Mouse (Mus musculus): ENCODE results near the gene Cep19. TPM values are rescaled to one million over a fixed set of nuclear protein-coding genes. Genes with fewer than 3 reads are reported as not detected.

Gene Cep19
- total and polyA plus RNA-seq, 3 experiments: 17.6 to 31.3 (median 29.4) TPM

GRCm38 (mm10) chr16:32075762-32076161 is 23.8 kb upstream of the Cep19 start:
- Histone ChIP-seq H3K4me1 (ENCODE audit: control insufficient read depth in 1 of 2, insufficient read depth in 2 of 2) (peaks cover 9 to 60% of the 10 kb centered on the region in 2 experiments), H3K9me3 (replicated peaks; ENCODE audit: low read length) (no peaks in the 10 kb centered on the region), H3K79me2 (replicated peaks; ENCODE audit: control insufficient read depth, extremely low read depth, insufficient read depth, poor library complexity, severe bottlenecking) (peaks cover 71% of the 10 kb centered on the region), H3K4me2 (ENCODE audit: insufficient read depth, low read depth, poor library complexity, severe bottlenecking) (peak overlapping the region; percentile 92), H3K36me3 (replicated peaks in 1 of 2; ENCODE audit: control insufficient read depth in 1 of 2, insufficient read depth in 1 of 2, low read length in 1 of 2) (peaks cover 4 to 25% of the 10 kb centered on the region in 2 experiments), H3K9ac (ENCODE audit: insufficient read depth, low read depth) (no peak overlapping the region), H3K27ac (ENCODE audit: insufficient read depth, low read depth) (no peak overlapping the region), H3K27me3 (replicated peaks) (no peaks in the 10 kb centered on the region), H3K4me3 (replicated peaks in 1 of 3; ENCODE audit: low read depth in 2 of 3, low read length in 2 of 3, poor library complexity in 1 of 3) (no peak overlapping the region)
- TF ChIP-seq JUND (conservative IDR thresholded peaks at IDR 0.05; ENCODE audit: low read depth, low read length) (no peak), ZC3H11A (IDR thresholded peaks at IDR 0.05; ENCODE audit: low read depth, low read length) (no peak), ELF1 (IDR thresholded peaks at IDR 0.05; ENCODE audit: low read depth, low read length) (peak; percentile 61), CHD2 (IDR thresholded peaks at IDR 0.05; ENCODE audit: low read length) (no peak), CHD1 (IDR thresholded peaks at IDR 0.05; ENCODE audit: low read depth, low read length) (no peak), NELFE (IDR thresholded peaks at IDR 0.05; ENCODE audit: low read depth, low read length) (no peak), USF1 (IDR thresholded peaks at IDR 0.05; ENCODE audit: low read depth, low read length) (no peak), POLR2AphosphoS2 (IDR thresholded peaks at IDR 0.05; ENCODE audit: low read depth, low read length) (no peak), ZNF384 (IDR thresholded peaks at IDR 0.05; ENCODE audit: low read depth, low read length) (peak; percentile 49; the same call in 1 of the 2 replicates)
- DNase-seq (ENCODE audit: extremely low read depth): no peak
- dilution Hi-C loops (cut with MboI; ENCODE audit: extremely low pct_ligation_motif_present, extremely low pct_unique_long_range_greater_than_20kb, low sequenced_read_pairs) (no loop called here), in situ Hi-C loops (cut with MboI; ENCODE audit: low pct_ligation_motif_present, low pct_unique_long_range_greater_than_20kb, low sequenced_read_pairs) (no loop called here)

- Histone ChIP-seq H3K9ac (ENCODE audit: insufficient read depth, low read depth) (peak overlapping the region; percentile 88; the same call in 1 of the 2 replicates), H3K4me2 (ENCODE audit: insufficient read depth, low read depth, poor library complexity, severe bottlenecking) (peak overlapping the region; percentile 92), H3K9me3 (replicated peaks; ENCODE audit: low read length) (no peaks in the 10 kb centered on the region), H3K4me3 (replicated peaks in 1 of 3; ENCODE audit: low read depth in 2 of 3, low read length in 2 of 3, poor library complexity in 1 of 3) (peak overlapping the region in 1 of 3 experiments; percentile 5), H3K4me1 (ENCODE audit: control insufficient read depth in 1 of 2, insufficient read depth in 2 of 2) (peaks cover 9 to 54% of the 10 kb centered on the region in 2 experiments), H3K36me3 (replicated peaks in 1 of 2; ENCODE audit: control insufficient read depth in 1 of 2, insufficient read depth in 1 of 2, low read length in 1 of 2) (peaks cover 4 to 25% of the 10 kb centered on the region in 2 experiments), H3K79me2 (replicated peaks; ENCODE audit: control insufficient read depth, extremely low read depth, insufficient read depth, poor library complexity, severe bottlenecking) (peaks cover 65% of the 10 kb centered on the region), H3K27me3 (replicated peaks) (no peaks in the 10 kb centered on the region), H3K27ac (ENCODE audit: insufficient read depth, low read depth) (no peak overlapping the region)
- no peak for DNase-seq (ENCODE audit: extremely low read depth)
- in situ Hi-C loops (cut with MboI; ENCODE audit: low pct_ligation_motif_present, low pct_unique_long_range_greater_than_20kb, low sequenced_read_pairs) (no loop called here), dilution Hi-C loops (cut with MboI; ENCODE audit: extremely low pct_ligation_motif_present, extremely low pct_unique_long_range_greater_than_20kb, low sequenced_read_pairs) (no loop called here)
- TF ChIP-seq MAFK (IDR thresholded peaks at IDR 0.05; ENCODE audit: insufficient replicate concordance, low read length): no peak
- TF ChIP-seq ELF1 (IDR thresholded peaks at IDR 0.05; ENCODE audit: low read depth, low read length): no peak
- TF ChIP-seq USF2 (conservative IDR thresholded peaks at IDR 0.05; ENCODE audit: low read depth, low read length): no peak
- TF ChIP-seq ZNF384 (IDR thresholded peaks at IDR 0.05; ENCODE audit: low read depth, low read length): no peak
- no peak for TF ChIP-seq KAT2A (IDR thresholded peaks at IDR 0.05; ENCODE audit: insufficient replicate concordance, low read length)
- no peak for TF ChIP-seq GABPA (IDR thresholded peaks at IDR 0.05; ENCODE audit: insufficient replicate concordance, low read depth, low read length)
- TF ChIP-seq PAX5 (IDR thresholded peaks at IDR 0.05; ENCODE audit: low read length): no peak
- no peak for TF ChIP-seq RCOR1 (conservative IDR thresholded peaks at IDR 0.05; ENCODE audit: low read depth, low read length)
- no peak for TF ChIP-seq MYC (IDR thresholded peaks at IDR 0.05; ENCODE audit: low read depth, low read length)
- TF ChIP-seq HCFC1 (IDR thresholded peaks at IDR 0.05; ENCODE audit: low read depth, low read length): no peak
- TF ChIP-seq POLR2AphosphoS2 (IDR thresholded peaks at IDR 0.05; ENCODE audit: low read depth, low read length): no peak
- TF ChIP-seq SMC3 (IDR thresholded peaks at IDR 0.05; ENCODE audit: low read depth, low read length): no peak
- TF ChIP-seq BHLHE40 (IDR thresholded peaks at IDR 0.05; ENCODE audit: low read depth, low read length): no peak
Measured at GRCm38 (mm10) chr16:32076406-32076805, 23.2 kb upstream of the Cep19 start.

Data from CH12.LX (cell line).